Mouse (Mus musculus): ENCODE results near the gene Atp8a1.

DNA sequence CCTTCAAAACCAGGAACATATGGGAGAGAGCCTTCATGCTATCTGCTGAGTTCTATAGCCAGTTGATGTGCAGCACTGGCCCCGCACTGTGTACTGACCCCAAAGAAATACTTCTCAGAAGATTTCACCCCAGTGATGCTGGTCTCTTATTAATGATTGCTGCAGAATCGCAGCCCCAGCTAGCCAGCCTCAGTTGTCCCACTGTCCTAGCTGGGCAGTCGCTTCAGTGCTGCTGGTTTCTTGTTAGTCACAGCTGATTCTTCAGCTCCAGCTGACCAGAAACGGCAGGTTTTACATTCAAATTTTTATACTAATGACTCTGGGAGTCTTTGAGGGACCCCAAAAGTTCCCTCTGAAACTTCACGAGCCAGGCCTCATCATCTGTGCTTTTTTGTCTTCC, 197.2 kb downstream of the Atp8a1 start:
- TF ChIP-seq CTCF (IDR thresholded peaks at IDR 0.05; ENCODE audit: low read depth, low read length) (no peak), POLR2A (IDR thresholded peaks at IDR 0.05; ENCODE audit: extremely low read depth, insufficient read depth, low read length) (no peak)
